Mouse (Mus musculus): ENCODE measurements around the gene Pkib.
A peak's percentile ranks its signal among the peaks of the same experiment; 100 is the strongest.

The Pkib gene

DNA sequence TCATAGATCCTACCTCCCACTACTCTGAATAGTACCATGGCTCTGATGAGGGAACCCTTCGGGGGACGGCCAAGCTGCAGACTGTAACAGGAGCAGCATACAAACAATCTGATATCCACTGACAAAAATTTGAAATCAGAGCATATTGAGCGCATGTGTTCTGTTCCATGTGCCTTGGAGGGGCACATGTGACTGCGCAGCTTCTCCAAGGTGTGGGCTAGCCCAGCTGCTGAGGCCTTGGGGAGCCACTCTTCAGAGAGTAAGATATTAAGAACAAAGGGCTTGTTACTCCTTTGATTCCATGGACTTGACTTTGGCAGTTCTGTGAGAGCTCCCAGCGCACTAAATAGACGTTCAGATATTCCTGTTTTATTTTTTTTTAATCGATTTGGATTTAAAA is 111.3 kb downstream of the Pkib start:
- TF ChIP-seq NANOG (IDR thresholded peaks at IDR 0.05; ENCODE audit: borderline replicate concordance, low read length) = no peak
- no peak for TF ChIP-seq CTCF (conservative IDR thresholded peaks at IDR 0.05; ENCODE audit: low read length)
- TF ChIP-seq POU5F1 (IDR thresholded peaks at IDR 0.05; ENCODE audit: borderline replicate concordance, low read length) = no peak
- no peaks in the 10 kb centered on the region for H3K9me3 ChIP-seq (ENCODE audit: low read length)
- no peak overlapping the region for H3K4me3 ChIP-seq (replicated peaks; ENCODE audit: low read length)
- H3K4me1 ChIP-seq (replicated peaks; ENCODE audit: low read depth, low read length) = no peaks in the 10 kb centered on the region
- H3K27me3 ChIP-seq (ENCODE audit: insufficient read depth, low read length) = no peaks in the 10 kb centered on the region; the same call in 1 of the 2 replicates
- H3K36me3 ChIP-seq (ENCODE audit: insufficient read depth, low read length) = no peaks in the 10 kb centered on the region

DNA sequence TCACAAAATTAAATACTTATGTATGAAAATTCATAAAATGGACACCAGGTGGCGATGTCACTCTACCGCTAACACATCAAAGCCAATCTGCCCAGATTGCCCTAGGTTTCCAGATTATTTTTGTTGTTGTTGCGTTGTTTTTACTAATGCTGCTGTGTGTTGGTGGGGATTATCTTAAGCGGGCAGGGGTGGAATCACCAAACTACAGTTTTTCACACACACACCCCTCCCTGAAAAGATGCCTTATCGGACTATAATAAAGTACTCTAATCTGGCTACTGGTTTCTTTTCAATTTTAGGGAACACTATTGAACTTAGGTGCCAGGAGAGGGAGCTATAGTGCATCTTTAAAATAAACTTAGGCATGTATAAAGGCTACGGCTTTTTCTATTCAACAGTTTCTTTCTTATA is 111.8 kb downstream of the Pkib start:
- Histone ChIP-seq H3K4me1 (replicated peaks; ENCODE audit: low read depth, low read length) (no peaks in the 10 kb centered on the region), H3K36me3 (ENCODE audit: insufficient read depth, low read length) (no peaks in the 10 kb centered on the region), H3K27me3 (ENCODE audit: insufficient read depth, low read length) (no peaks in the 10 kb centered on the region; the same call in 1 of the 2 replicates), H3K4me3 (replicated peaks; ENCODE audit: low read length) (no peak overlapping the region), H3K9me3 (ENCODE audit: low read length) (no peaks in the 10 kb centered on the region)
- peak; percentile 51 for TF ChIP-seq CTCF (conservative IDR thresholded peaks at IDR 0.05; ENCODE audit: low read length)
- no peak for TF ChIP-seq NANOG (IDR thresholded peaks at IDR 0.05; ENCODE audit: borderline replicate concordance, low read length)

DNA sequence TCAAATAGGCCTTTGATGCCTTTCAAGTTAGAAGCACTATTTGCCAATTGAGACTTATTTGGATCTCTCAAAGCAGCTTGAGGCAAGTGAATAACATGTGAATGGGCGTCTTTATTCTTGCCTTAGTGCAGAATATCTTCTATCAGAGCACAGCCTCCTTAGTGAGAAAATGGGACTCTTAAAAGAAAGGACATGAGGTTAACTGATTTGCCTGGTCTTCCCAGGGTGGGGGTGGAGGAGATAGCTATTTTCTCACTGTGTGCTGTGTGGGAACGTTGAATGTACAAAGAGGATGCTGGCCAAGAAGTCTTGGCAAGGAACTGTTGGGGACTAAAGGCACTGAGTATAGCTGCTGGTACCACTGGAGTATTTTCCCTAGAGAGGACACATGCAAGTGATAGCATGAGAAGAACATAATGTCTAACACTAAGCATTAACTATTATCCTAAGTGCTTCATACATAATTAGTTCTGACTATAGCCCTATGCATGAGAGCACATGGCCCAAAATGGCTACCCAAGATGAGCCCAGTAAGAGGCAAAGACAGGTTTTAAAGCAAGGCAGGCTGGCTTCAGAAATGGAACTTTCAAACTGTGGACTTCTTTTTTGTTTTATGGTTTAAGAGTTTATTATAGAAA is 112.5 kb downstream of the Pkib start:
- Histone ChIP-seq H3K27me3 (ENCODE audit: insufficient read depth, low read length) (no peaks in the 10 kb centered on the region; the same call in 1 of the 2 replicates), H3K4me3 (replicated peaks; ENCODE audit: low read length) (no peak overlapping the region), H3K4me1 (replicated peaks; ENCODE audit: low read depth, low read length) (no peaks in the 10 kb centered on the region), H3K9me3 (ENCODE audit: low read length) (no peaks in the 10 kb centered on the region), H3K36me3 (ENCODE audit: insufficient read depth, low read length) (no peaks in the 10 kb centered on the region)
- no peak for TF ChIP-seq NANOG (IDR thresholded peaks at IDR 0.05; ENCODE audit: borderline replicate concordance, low read length)
- no peak for TF ChIP-seq CTCF (conservative IDR thresholded peaks at IDR 0.05; ENCODE audit: low read length)
- no peak for TF ChIP-seq POU5F1 (IDR thresholded peaks at IDR 0.05; ENCODE audit: borderline replicate concordance, low read length)

DNA sequence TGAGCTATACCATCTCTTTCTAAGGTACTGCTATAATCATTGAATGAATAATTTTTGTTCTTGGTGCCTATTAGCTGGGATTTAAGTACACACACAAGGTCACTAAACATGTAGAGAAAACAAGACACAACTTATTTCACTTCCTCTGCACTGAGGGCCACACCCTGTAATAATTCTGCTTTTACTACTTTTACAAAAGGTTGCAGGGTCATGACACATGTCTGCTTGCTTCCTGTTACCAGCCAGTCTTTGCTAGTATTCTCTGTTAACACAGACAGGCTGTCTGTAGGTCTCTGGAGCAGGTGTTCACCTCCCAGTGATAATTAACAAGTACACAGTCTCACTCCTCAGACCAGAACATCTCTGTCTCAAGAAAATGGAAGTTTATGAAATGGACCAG is 113.7 kb downstream of the Pkib start:
- Histone ChIP-seq H3K9me3 (ENCODE audit: low read length) (no peaks in the 10 kb centered on the region), H3K4me3 (replicated peaks; ENCODE audit: low read length) (no peak overlapping the region), H3K4me1 (replicated peaks; ENCODE audit: low read depth, low read length) (no peaks in the 10 kb centered on the region), H3K36me3 (ENCODE audit: insufficient read depth, low read length) (no peaks in the 10 kb centered on the region), H3K27me3 (ENCODE audit: insufficient read depth, low read length) (no peaks in the 10 kb centered on the region; the same call in 1 of the 2 replicates)
- TF ChIP-seq CTCF (conservative IDR thresholded peaks at IDR 0.05; ENCODE audit: low read length) = no peak
- no peak for TF ChIP-seq NANOG (IDR thresholded peaks at IDR 0.05; ENCODE audit: borderline replicate concordance, low read length)
- no peak for TF ChIP-seq POU5F1 (IDR thresholded peaks at IDR 0.05; ENCODE audit: borderline replicate concordance, low read length)

DNA sequence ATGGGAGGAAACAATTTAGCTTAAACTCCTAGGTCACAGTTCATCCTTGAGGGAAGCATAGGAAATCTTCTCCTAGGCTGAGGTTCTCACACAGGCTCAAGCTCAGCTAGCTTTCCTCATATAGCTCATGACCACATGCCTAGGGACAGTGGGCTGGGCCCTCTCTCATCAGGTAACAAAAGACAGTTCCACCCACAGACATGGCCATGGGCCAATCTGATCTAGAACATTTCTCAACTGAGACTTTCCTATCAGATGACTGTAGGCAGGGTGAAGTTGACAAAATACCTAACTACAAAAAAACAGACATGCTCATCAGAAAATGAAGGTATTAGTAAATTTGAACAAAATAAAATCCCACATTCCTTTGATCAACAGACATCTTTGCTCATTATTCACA is 115.3 kb downstream of the Pkib start:
- no peak overlapping the region for H3K4me3 ChIP-seq (replicated peaks; ENCODE audit: low read length)
- no peaks in the 10 kb centered on the region for H3K4me1 ChIP-seq (replicated peaks; ENCODE audit: low read depth, low read length)
- no peaks in the 10 kb centered on the region; the same call in 1 of the 2 replicates for H3K27me3 ChIP-seq (ENCODE audit: insufficient read depth, low read length)
- TF ChIP-seq NANOG (IDR thresholded peaks at IDR 0.05; ENCODE audit: borderline replicate concordance, low read length) (no peak), POU5F1 (IDR thresholded peaks at IDR 0.05; ENCODE audit: borderline replicate concordance, low read length) (no peak), CTCF (conservative IDR thresholded peaks at IDR 0.05; ENCODE audit: low read length) (no peak)
- H3K9me3 ChIP-seq (ENCODE audit: low read length) = no peaks in the 10 kb centered on the region
- no peaks in the 10 kb centered on the region for H3K36me3 ChIP-seq (ENCODE audit: insufficient read depth, low read length)

DNA sequence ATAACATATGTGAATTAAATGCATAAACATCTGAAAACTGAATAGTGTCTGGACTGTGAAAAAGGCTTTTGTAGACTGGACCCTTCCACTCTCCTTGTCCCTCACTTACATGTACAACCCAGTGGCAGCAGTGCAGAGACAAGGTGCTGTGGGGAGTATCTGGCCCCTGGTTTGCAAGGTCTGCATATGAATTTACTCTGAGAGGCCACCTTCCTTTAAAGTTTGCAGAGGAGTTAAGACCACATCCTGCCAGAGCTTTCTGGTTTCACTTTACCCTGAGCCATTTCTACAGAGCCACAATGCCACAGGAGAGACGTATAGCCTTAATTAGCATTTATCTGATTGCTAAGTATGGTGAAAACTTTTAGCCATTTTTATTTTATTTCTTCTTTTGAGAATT is 121.6 kb downstream of the Pkib start:
- H3K4me3 ChIP-seq (replicated peaks; ENCODE audit: low read length) = no peak overlapping the region
- no peaks in the 10 kb centered on the region for H3K9me3 ChIP-seq (ENCODE audit: low read length)
- H3K4me1 ChIP-seq (replicated peaks; ENCODE audit: low read depth, low read length) = no peaks in the 10 kb centered on the region
- H3K27me3 ChIP-seq (ENCODE audit: insufficient read depth, low read length) = no peaks in the 10 kb centered on the region; the same call in 1 of the 2 replicates
- no peak for TF ChIP-seq CTCF (conservative IDR thresholded peaks at IDR 0.05; ENCODE audit: low read length)
- no peak for TF ChIP-seq NANOG (IDR thresholded peaks at IDR 0.05; ENCODE audit: borderline replicate concordance, low read length)
- no peak for TF ChIP-seq POU5F1 (IDR thresholded peaks at IDR 0.05; ENCODE audit: borderline replicate concordance, low read length)
- no peaks in the 10 kb centered on the region for H3K36me3 ChIP-seq (ENCODE audit: insufficient read depth, low read length)

DNA sequence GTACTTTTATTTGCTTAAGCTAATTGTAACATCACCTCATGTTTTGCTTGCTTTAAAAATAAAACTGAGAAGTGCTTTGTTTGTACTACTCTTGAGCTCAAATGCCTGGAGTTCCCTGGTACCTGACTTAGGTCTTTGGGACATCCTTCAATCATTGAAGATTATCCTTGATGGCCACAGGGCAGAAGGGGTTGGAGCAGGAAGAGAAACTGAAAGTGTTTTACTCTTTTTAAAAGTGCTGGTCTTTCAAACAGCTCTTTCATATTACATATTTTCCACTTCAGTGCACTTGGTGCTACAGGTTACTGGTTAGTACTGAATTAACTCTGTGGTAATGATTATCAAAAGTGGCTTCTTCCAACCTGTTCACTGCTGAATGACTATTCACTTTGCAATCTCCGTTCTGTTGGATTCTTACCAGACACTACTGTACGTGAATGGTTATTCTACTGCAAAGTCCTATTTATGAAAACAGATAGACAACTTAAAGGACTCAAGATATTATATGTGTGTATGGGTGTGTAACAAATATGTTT is 123.5 kb downstream of the Pkib start:
- Histone ChIP-seq H3K4me3 (replicated peaks; ENCODE audit: low read length) (no peak overlapping the region), H3K27me3 (ENCODE audit: insufficient read depth, low read length) (no peaks in the 10 kb centered on the region; the same call in 1 of the 2 replicates), H3K36me3 (ENCODE audit: insufficient read depth, low read length) (no peaks in the 10 kb centered on the region), H3K9me3 (ENCODE audit: low read length) (no peaks in the 10 kb centered on the region), H3K4me1 (replicated peaks; ENCODE audit: low read depth, low read length) (no peaks in the 10 kb centered on the region)
- TF ChIP-seq CTCF (conservative IDR thresholded peaks at IDR 0.05; ENCODE audit: low read length) = no peak
- no peak for TF ChIP-seq NANOG (IDR thresholded peaks at IDR 0.05; ENCODE audit: borderline replicate concordance, low read length)
- TF ChIP-seq POU5F1 (IDR thresholded peaks at IDR 0.05; ENCODE audit: borderline replicate concordance, low read length) = no peak

DNA sequence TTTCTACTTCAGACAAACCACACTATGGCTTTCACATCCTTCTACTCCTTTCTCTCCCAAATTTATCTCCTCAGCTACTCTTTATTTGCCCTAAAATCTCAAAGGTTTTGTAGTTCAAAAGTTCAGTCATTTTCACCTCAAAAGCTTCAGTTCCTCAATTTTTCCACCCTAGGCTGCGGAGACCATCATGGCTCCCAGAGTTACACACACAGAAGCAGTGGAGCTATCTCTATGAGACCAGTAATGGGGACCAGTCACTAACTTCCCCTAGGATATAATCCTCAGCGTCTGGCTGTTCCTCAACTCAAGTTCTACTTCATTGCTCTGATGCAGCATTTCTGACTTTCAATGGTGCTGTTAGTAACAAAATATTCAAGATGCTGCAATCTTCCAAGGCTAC is 127.2 kb downstream of the Pkib start:
- H3K9me3 ChIP-seq (ENCODE audit: low read length) = no peaks in the 10 kb centered on the region
- no peaks in the 10 kb centered on the region; the same call in 1 of the 2 replicates for H3K27me3 ChIP-seq (ENCODE audit: insufficient read depth, low read length)
- no peaks in the 10 kb centered on the region for H3K36me3 ChIP-seq (ENCODE audit: insufficient read depth, low read length)
- no peak overlapping the region for H3K4me3 ChIP-seq (replicated peaks; ENCODE audit: low read length)
- peaks cover 4% of the 10 kb centered on the region; the same call in 1 of the 2 replicates for H3K4me1 ChIP-seq (replicated peaks; ENCODE audit: low read depth, low read length)
- TF ChIP-seq NANOG (IDR thresholded peaks at IDR 0.05; ENCODE audit: borderline replicate concordance, low read length) (no peak), POU5F1 (IDR thresholded peaks at IDR 0.05; ENCODE audit: borderline replicate concordance, low read length) (no peak), CTCF (conservative IDR thresholded peaks at IDR 0.05; ENCODE audit: low read length) (no peak)

Data from E14TG2a.4 (cell line).